Mouse (Mus musculus): ENCODE measurements at regions not wholly inside any gene's neighbourhood (a gene's known extent, or its start where the extent isn't known, plus 50 kb on each side); places are given as distances from the start of the nearest gene placed in this dataset.

- in situ Hi-C loops (cut with MboI, MseI), result no loop called here
These were observed 185.7 kb downstream of the Hace1 start for GRCm38 (mm10) chr10:45763160-45763955.

GRCm38 (mm10) chr10:45779720-45780119 is 202.1 kb downstream of the Hace1 start:
- in situ Hi-C loops (cut with MboI, MseI), result no loop called here

DNA sequence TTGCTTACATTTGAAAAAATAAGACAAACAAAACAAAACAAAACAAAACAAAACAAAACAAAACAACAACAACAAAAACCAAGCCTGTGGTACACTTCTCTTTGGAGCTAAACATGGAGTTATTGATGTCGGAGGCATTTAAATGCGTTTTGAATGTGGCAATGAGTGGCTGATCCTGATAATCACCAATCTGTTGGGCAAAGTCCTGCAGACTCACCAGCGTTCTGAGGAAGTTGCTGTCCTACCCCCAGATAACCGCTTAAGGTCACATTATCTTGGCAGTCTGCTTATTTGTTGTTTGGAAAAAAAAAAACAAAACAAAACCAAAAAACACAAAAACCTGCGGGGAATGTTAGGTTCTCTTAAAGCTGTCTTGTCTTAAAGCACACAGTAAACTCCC is 205.4 kb downstream of the Hace1 start:
- in situ Hi-C loops (cut with MboI, MseI), result no loop called here

DNA sequence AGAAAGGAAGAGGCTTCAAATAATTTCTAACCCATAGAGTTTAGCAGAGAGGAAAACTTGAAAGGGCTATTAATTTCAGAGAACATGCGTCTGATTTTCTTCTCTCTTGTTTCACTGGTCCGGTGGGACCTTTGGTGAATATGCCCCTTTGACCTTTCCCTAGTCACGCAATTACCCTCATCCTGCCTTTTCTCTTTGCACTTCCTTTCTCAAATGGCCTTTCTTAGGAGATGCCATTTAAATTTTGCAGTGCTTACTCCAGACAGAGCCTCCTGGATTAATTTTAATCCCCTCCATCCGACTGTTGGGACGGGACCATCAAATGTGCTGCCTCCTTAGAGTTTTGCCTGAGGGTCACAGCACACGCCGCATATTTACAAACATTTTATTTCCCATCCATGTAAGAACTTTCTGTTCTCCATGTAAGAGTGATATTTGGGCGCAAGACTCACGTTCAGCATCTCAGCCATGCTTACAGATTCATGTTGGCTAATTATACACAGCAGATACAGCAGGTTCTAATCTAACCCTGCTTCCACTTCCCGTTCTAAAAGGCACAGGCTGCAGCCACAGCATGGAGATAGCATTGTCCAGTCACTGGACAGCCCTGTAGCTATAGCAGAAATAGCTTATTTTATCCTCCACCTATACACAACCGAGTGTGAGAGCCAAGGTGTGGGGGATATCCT is 206.0 kb downstream of the Hace1 start:
- in situ Hi-C loops (cut with MboI, MseI), result no loop called here

GRCm38 (mm10) chr10:45784150-45784479 is 206.5 kb downstream of the Hace1 start:
- in situ Hi-C loops (cut with MboI, MseI), result no loop called here

- in situ Hi-C loops (cut with MboI, MseI), result no loop called here
These were observed 206.9 kb downstream of the Hace1 start for GRCm38 (mm10) chr10:45784575-45784974.

DNA sequence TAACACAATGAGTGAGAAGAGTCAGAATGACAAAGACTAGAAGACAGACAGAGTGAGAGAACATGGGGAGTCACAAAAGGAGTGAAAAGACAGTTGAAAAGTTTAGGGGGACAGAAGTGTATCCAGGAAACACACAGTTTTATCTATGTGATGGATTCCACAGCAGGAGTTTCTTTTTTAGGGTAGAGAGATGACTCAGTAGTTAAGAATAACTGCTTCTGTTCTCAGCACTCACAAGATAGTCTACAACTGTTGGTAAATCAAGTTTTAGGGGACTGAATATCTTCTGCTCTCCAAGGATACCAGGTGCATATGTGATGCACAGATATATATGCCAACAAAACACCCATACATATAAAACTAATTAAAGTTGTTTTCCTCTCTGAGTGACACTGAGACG is 210.7 kb downstream of the Hace1 start:
- in situ Hi-C loops (cut with MboI, MseI), result no loop called here

DNA sequence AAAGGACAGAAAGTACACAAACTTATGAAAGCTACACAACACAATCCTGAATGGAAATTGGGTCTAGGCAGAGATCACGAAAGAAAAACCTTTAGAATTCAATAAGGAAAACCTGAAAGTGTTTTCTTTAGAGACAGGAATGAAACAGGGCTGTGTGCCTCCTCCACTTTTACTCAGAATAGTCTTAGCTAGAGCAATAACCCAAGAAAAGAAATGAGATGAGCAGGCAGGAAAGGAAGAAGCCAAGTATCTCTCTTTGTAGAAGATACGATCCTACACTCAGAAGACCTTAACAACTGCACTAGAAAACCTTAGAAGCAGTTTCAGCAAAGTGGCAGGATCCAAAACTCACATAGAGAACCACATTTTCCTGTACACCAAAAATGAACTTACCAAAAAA is 218.0 kb downstream of the Hace1 start:
- in situ Hi-C loops (cut with MboI, MseI), result loop anchor here in 1 of 2 experiments (5.0 kb wide), 1 partner anchor 118 kb away; no protein-coding TSS in a partner anchor

GRCm38 (mm10) chr10:45800070-45800851 is 222.6 kb downstream of the Hace1 start:
- in situ Hi-C loops (cut with MboI, MseI), result loop anchor here (5.0 to 10.0 kb wide), 2 partner anchors 118 to 305 kb away; no protein-coding TSS in a partner anchor

DNA sequence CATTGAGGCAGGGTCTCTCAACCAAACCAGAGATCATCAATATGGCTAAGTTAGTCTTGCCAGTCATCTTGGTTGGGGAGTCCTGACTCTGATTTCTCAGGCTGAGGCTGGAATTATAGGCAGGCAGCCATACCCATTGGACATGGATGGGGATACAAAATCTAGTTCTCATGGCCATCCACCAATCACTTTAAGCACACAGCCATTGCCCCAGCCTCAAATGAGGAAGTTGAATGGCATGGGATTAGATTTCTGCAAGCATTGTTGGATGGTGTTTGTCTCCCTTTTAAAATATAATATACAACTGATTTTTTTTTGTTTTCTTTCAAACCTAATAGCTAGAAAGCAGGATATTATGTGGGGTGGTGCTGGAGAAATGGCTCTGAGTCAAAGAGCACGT is 223.8 kb downstream of the Hace1 start:
- in situ Hi-C loops (cut with MboI, MseI), result loop anchor here (5.0 to 10.0 kb wide), 2 partner anchors 119 to 307 kb away; no protein-coding TSS in a partner anchor

GRCm38 (mm10) chr10:45806984-45807827 is 229.6 kb downstream of the Hace1 start:
- in situ Hi-C loops (cut with MboI, MseI), result loop anchor here in 1 of 2 experiments (10.0 kb wide), 1 partner anchor 312 kb away; no protein-coding TSS in a partner anchor

- in situ Hi-C loops (cut with MboI, MseI), result no loop called here
These were observed 234.3 kb downstream of the Hace1 start for GRCm38 (mm10) chr10:45811882-45812281.

GRCm38 (mm10) chr10:45813804-45814203 is 236.2 kb downstream of the Hace1 start:
- in situ Hi-C loops (cut with MboI, MseI), result no loop called here

DNA sequence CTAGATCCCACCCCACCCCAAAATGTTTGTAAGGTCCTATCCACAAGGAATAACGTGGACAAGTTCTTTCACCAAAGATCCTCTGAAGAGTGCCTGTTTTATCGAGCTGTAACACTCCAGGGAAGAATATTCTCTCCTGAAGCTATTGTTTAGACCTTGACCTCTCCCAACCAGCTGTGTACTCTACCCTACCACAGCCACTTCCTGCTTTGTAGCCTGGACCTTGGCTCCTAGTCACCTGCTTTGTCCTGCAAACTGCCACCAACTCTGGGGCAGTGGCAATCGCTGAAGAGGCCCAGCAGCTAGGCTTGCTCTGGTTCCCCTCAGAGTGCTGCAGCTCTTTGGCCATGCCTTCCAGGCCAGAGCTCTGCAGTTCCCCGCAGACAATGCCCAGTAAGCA is 239.1 kb downstream of the Hace1 start:
- in situ Hi-C loops (cut with MboI, MseI), result loop anchor here in 1 of 2 experiments (5.0 kb wide), 1 partner anchor 51 kb away; no protein-coding TSS in a partner anchor

DNA sequence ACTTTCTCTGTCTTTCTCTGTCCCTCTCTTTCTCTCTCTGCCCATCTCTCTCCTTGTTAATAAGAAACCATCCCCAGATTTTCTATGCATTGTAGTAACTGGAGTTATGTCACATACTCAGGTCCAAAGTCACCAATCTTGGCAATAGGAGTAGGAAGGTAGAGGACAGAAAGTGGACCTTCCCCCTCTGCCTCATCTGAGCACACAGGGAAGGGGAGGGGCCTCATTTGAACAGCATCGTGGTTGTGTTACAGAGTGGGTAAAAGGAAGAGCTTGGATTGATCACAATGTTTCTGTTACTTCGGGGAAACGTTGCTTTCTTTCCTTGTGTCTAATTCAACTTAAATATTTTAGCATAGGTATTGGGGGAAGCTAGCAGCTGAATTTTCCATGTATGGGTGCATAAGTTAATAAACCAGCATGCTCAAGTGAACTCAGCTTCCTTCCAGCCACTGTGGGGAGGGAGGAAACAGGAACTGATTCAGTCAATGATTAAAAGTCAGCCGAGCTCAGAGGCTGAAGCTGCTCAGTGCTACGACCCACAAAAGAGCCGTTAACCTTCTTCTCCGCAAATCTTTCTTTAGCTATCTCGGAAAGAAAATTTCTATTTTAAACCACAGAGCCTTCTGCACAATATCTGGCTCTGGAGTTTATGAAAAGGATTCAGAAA is 243.5 kb downstream of the Hace1 start:
- in situ Hi-C loops (cut with MboI, MseI), result no loop called here

GRCm38 (mm10) chr10:45822251-45822650 is 244.6 kb downstream of the Hace1 start:
- in situ Hi-C loops (cut with MboI, MseI), result no loop called here

DNA sequence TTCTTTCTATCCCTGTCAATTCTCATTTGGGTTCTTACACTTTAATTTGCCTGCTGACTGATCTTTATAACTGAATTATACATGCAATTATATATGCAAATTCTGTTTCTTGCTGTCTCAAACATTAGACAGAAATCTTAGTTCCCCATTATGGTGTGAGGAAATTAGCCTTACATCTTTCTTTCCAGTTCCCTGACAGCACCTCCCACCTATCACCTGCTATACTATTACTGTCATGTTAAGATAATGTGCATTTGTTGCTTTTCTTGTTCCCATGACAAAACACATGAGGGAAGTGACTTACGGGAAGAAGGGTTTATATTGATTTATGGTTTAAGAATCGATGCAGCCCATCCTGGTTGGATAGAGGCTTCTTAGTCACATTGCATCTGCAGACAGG is 246.0 kb downstream of the Hace1 start:
- in situ Hi-C loops (cut with MboI, MseI), result no loop called here

DNA sequence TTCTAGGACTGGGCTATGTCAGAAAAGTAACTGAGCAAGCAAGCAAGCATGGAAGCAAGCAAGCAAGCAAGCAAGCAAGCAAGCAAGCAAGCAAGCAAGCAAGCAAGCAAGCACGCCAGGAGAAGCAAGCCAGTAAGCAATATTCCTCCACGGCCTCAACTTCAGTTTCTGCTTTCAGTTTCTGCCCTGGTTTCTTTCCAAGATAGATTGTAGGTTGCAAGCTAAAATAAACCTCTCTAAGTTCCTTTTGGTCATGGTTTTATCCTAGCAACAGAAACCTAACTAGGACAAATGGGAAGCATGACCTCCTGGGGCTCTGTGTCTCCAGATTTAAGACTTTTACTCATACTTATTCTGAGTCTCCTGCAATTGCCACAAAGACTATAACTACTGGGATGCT is 271.0 kb downstream of the Hace1 start:
- in situ Hi-C loops (cut with MboI, MseI), result no loop called here

GRCm38 (mm10) chr10:45849841-45850240 is 272.2 kb downstream of the Hace1 start:
- in situ Hi-C loops (cut with MboI, MseI), result no loop called here

- in situ Hi-C loops (cut with MboI, MseI), result no loop called here
These were observed 273.0 kb downstream of the Hace1 start for GRCm38 (mm10) chr10:45850625-45851024.

- in situ Hi-C loops (cut with MboI, MseI), result no loop called here
These were observed 275.1 kb downstream of the Hace1 start for GRCm38 (mm10) chr10:45852688-45853087.
